Mouse (Mus musculus): ENCODE data around the gene Col9a1.

Gene Col9a1

DNA sequence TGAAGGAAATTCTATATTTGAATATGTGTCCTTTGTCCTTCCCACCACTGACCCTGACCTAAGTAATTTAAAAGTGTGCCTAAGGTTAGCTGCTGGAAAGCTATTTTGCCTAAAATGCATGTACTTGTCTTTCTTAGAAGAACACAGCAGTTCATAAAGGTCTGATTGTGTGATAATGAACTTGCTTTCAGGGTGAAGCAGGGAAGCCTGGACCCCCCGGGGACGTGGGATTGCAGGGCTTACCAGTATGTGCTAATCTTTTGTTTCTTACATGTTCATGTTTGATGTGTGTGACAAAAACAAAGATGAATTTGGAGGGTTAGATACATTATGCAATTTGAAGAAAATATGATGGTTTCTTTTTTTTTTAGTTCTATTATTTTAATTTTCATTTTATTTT lies 44.8 kb downstream of the Col9a1 start:
- no peak for DNase-seq (ENCODE audit: low read depth)

GRCm38 (mm10) chr1:24222981-24223612 lies 45.7 kb downstream of the Col9a1 start:
- no peak for DNase-seq (ENCODE audit: low read depth)

DNA sequence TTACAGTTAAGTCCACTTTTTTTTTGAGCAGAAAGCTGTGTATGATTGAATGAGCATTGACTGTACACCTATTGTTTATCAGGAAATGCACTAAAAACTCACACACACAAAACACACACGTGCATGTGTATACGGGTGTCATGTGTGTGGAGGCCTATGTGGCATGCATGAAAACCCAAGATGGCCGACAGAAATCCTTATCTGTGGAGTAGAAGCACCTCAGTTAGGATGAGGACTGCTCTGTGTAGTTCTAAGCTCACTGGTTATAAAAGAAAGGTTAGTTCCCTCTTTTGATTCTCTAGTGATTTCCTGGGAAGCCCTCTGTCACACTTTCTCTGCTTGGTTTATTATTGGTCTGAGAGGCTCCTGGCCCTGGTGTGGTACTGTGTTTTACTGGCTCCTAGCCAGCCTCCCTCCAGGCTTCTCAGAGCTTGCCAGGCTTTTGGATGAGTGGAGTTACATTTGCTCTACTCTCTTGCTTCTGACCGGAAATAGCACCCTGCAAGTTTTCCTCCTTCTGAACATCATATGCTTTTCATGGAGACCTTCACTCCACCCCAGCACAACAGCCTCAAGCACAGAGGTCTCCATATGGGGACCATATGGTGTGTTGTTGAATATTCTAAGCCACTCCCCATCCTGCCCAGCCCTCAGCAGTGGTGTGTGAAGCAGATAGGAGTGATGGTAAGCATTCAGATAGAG lies 48.6 kb downstream of the Col9a1 start:
- no peak for DNase-seq (ENCODE audit: low read depth)

DNA sequence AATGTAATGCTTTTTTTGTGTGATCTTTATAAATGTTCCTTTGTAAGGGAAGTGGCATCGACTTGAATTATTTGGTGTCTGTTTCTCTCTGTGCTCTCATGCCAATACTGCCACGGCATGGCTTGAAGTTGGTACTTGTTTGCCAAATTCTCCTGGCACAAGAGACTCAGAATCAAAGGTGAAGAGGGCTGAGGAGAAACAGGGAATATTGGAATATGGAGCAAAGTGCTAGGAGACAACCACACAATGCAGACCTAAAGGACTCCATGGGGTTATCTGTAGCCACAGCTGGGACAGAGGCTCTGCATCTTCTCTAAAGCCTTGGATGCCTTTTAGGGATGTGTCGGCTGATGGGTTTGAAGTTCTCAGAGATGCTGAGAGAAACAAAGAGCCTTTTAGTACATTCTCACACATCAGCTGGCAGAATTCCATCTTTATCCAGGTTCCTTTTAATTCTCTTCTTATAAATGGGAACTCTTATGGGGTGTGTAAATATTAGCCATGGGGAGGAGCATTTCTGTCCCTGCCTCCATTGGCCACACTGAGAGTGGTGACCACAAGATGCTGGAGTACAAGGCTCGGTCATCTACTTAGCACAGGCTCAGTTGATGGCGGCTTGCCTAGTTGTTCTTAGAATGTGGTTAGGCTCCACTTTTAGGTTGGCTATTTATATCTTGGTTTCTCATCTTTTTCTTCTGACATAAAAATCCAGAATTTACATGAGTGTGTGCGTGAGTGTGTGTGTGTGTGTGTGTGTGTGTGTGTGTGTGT lies 49.7 kb downstream of the Col9a1 start:
- no peak for DNase-seq (ENCODE audit: low read depth)

DNA sequence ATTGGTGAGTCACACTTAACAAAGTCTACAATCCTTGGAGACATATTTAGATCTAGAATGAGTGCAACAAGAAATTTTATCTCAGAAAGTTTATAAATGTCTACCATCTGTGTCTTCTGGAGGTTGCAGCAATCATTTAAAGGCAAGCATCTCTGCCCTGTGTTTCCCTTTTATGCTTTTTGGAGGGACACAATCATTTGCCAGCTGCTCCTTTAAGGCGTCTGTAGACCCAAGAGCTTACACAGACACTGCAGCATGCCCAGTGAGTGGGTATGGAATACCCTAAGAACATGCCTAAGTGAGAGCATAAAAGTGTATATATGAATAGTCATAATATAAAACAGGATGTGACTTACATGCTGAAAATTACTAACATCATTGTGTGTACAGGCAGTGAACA lies 52.1 kb downstream of the Col9a1 start:
- no peak for DNase-seq (ENCODE audit: low read depth)

DNA sequence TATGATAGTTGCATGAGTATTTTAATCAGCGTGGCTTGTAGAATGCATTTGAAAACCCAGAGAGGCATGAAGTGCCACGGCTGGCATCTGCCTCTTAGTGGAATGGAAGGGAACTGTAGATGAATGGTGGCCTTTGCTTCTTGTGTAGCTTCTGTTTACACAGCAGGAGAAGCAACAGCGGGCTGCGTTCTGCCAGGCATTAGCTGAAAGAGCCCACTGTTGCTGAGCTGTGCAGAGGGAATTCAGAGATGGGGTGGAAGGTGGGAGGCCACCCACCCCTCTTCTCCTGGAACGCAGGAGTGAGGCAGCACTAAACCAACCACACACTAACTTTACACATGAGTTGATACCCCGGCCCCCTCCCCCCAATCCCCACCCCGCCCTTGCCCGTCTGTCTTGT lies 53.0 kb downstream of the Col9a1 start:
- DNase-seq (ENCODE audit: low read depth) = no peak

- DNase-seq (ENCODE audit: low read depth) = no peak
These were observed 54.3 kb downstream of the Col9a1 start for GRCm38 (mm10) chr1:24231504-24232270.

DNA sequence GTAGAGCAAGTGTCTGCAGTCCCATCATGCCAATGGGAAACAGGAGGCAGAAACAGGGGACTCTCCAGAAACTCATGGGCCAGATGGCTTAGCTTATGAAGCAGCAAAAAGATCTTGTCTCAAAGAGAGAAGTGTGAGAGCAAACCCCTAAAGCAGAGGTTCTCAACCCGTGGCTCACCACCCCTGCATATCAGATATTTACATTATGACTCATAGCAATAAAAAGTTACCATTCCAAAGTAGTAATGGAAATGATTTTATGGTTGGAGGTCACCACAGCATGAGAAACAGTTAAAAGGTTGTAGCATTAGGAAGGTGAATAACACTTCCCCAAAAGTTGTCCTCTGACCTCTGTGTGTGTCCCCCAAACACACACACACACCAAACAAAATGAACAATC lies 58.9 kb downstream of the Col9a1 start:
- no peak for DNase-seq (ENCODE audit: low read depth)

- no peak for DNase-seq (ENCODE audit: low read depth)
These were observed 62.8 kb downstream of the Col9a1 start for GRCm38 (mm10) chr1:24240039-24240691.

DNA sequence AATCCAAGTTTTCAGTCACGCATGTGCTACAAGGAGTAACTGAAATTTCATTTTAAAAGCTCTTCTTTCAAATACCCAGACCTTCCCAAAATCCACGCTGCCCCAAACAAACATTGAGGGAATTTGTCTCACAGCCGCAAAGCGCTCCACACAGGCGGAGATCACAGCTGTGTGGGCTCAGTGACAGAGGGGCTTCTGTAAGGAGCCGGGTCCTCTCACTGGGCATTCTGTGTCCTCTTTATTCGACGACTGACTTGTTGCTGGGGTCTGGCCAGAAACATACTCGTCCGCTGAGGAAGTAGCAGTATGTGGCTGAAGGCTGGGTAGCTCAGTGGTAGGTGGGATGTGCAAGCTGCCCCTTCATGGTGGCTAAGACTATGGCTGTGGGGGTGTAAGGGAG lies 67.5 kb downstream of the Col9a1 start:
- DNase-seq (ENCODE audit: low read depth) = no peak

DNA sequence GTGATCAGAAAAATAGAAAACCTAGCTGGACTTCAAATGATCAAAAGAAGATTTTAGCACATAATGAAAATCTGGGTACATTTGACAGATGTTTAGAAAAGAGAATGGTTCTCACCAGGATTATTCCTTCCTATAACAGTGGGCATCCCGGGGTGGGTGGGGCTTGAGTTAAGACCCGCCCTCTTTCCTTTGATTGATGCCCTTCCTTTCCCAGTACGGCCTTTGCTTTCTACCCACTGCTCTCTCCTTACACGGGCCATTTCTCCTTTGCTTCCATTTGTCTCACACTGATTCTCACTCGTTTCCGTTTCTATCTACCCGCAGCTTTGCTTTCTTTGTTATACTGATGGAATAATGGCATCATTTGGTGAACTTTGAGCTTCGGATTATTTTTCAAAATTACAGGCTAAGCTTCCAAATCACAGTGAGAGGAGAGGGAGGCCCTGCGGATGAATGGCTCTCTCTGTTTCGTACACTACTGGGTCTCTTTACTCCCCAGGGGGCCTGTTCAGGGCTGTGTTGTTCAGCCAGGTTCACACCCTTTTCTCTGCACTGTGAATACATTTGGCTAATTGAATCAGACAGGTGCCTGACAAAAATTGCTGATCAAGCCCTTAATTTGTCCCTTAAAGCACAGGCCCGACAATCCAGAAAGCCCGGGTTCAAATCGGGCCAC lies 68.4 kb downstream of the Col9a1 start:
- DNase-seq (ENCODE audit: low read depth) = no peak

DNA sequence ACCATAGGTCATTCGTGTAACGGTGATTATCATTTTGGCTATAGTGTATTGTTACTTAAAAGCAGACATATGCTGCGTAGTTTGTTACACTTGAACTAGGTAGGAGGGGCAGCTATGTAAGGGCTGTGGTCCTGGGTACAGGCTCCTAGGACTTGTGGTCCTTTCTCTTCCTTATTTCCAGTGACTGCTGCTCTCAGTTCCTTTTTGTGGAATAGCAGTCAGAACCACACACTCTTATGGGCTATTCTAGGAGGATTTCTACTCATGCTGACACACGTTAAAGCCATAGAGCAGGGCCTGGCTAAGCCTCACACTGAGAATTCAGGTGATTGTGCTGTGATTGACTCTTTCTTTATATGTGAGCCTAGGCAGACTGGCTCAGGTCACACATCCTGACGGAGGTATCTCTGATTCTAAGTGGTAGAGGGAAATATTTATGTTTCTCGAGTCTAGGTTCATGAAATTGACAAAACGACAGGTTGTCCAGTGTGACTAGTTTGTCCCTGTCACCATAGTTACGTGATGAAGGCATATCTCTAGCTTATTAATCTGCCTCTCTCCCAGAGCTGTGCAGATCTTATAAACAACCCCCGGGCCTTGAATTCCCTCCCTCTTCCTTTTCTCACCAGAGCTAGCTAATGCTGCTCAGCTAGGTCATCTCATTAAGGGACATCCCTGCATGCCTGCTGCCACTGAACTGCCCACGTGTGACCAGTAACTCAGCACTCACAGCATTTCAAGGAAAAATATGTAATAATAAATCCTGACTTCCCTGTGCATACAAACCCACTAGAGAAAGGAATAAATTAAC lies 71.1 kb downstream of the Col9a1 start:
- DNase-seq (ENCODE audit: low read depth) = no peak

DNA sequence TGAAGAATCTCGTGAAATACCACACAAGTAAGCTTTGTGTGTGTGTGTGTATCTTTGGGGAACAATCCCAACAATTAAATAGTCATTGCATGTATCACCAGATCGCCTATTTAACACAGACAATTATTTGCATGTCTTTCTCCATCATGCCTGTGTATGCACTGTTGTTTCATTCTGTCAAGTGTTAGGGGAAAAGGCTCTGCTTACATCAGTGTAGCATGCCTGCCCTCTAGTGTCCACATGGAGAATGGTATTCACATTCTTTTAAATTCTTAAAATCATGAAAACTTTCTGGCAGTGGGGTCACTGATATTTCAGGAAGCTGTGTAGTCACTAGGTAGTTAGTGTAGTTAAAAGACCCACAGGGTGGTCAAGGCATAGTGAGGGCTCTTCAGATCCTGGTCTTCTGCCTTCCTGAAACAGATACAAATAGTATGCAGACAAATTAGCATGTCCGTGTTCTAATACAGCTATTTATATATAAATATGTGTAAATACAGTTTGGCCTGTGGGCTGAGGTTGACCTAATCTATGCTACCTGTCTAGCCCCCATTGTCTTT lies 71.8 kb downstream of the Col9a1 start:
- DNase-seq (ENCODE audit: low read depth) = peak; percentile 72

DNA sequence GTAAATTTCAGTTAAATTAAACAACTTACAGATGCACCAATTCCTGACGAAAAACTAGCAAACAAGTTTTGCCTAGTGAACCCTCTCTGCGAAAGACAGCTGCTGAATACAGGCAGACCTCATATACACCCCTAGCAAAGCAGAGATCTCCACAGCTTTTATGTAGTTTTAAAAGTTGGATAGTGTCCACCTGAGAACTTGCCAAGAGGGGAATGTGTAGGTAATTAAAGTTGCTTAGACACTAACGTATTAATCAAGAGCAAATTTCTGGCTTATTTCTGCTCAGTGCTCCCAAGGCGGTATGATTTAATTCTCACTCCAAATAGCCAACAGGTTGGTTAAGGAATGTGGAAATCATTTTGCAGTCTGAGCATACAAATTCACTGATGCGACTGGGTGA lies 80.6 kb downstream of the Col9a1 start:
- DNase-seq (ENCODE audit: low read depth) = no peak

- no peak for DNase-seq (ENCODE audit: low read depth)
These were observed 82.0 kb downstream of the Col9a1 start for GRCm38 (mm10) chr1:24259419-24259818.

GRCm38 (mm10) chr1:24261181-24261580 lies 83.8 kb downstream of the Col9a1 start:
- DNase-seq (ENCODE audit: low read depth) = no peak

GRCm38 (mm10) chr1:24267022-24267421 lies 89.6 kb downstream of the Col9a1 start:
- no peak for DNase-seq (ENCODE audit: low read depth)

DNA sequence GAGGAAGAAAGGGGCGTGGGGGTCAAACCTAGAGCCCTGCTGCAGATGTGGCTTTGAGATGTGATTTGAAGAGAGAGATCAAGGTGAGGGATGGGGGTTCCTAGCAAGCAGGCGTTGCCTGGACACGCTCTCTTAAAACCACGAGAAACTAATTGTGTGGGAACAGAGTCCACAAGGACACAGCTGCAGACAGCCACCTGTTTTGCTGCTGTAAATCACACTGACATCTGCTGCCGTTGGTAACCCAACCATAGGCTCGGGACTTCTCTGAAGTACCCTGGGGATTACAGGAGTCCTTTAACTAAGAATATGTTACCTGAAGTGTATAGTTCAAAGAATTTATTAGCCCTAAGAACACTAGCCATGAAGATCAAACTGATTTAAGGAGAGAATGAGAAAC lies 109.0 kb downstream of the Col9a1 start:
- no peak for DNase-seq (ENCODE audit: low read depth)

DNA sequence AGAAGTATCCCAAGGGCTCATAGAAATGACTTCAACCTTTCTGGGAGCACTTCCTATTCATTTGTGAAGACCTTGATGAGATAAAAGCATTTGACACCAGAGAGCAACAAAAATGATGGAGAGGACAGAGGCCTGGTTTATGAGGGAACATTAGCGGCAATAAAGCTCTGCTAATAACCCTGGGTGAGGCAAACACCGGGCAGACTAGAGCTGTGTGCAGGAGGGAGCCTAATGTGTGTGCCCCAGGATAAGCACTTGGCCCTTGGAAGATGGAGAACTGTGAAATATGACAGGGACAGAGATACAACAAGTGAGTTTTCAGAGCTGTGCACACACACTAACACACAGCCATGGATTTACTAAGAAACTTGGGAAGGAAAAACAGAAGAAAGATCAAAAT lies 115.1 kb downstream of the Col9a1 start:
- no peak for DNase-seq (ENCODE audit: low read depth)
